Mouse (Mus musculus) lung, adult 2 months (tissue): ENCODE data around the gene Car9.

Experiments
- CTCF ChIP-seq: fragments of 200-500 bp; IDR thresholded peaks from 2 replicates; pipeline ENCODE4 v1.5.1; 2011; ENCODE audit warnings: mild to moderate bottlenecking, low read length, control low read depth; ENCODE audit not compliant: insufficient read depth
- POLR2A ChIP-seq: fragments of 200-500 bp; IDR thresholded peaks from 2 replicates; pipeline ENCODE4 v1.6.1; 2011; ENCODE audit warnings: low read depth, mild to moderate bottlenecking, control low read depth, low read length, borderline replicate concordance; ENCODE audit errors: extremely low read depth

DNA sequence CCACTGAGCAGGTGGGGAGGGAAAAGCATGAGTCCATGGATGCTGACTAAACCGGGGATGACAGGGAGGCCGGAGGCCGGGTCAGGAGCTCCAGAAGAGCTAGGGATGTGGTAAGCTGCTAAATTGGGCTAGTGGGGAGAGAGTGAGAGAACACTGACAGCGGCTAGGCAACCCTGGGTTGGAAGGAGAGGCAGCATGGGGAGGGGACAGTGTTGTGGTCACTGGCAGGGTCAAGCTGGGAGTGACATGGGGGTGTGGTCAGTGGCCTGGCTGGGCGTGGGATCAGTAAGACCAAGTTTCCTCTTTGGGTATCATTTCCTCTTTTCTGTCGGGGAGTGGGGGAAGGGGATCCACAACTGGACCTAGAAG, 53.5 kb downstream of the Car9 start:
- TF ChIP-seq CTCF (no peak), POLR2A (peak; percentile 34; the same call in 1 of the 2 replicates)
